Mouse (Mus musculus) urinary bladder, postnatal 36 days (tissue): ENCODE data around the gene Adarb1.

Experiments used
- DNase-seq, 2 experiments: peaks; one replicate each; pipeline ENCODE4 v3.0.0; 2022; ENCODE audit warnings: low spot score in 2 of 2, mixed read lengths in 1 of 2

Gene Adarb1

GRCm38 (mm10) chr10:77435343-77435742, 17.3 kb upstream of the Adarb1 start:
- no peak for DNase-seq

DNA sequence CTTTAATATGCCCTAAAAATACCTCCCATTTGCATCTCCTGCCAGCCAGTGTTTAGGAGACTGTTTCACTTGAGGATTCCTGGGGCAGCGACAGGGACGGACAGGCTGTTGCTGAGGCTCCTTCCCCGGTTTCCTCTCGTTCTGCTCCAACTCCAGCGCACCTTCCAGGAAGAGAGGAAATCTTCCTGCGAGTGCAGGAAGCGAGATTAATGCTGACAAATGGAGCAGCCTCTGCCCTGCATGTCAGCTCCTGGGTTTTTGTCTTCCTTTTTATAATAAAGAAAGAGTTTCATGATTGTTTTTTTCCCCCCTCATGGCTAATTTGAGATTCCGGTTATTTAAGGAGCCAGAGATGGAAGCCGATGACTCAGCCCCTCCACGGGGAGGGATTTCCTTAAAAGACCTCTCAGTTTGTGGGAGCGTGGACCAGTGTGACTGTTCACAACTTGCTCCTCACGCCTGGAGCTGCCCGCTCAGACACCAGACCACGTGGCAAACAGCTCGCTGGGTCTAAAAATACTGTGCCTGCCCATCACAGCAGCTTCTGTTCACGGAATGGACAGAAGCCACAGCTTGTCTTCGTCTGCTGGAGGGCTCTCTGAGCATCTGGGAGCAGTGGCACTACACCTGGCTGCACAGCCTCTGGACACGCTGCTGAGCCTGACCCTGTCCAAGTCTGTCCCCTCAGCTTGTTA, 16.5 kb upstream of the Adarb1 start:
- DNase-seq = peak in 1 of 2 experiments; percentile 39

DNA sequence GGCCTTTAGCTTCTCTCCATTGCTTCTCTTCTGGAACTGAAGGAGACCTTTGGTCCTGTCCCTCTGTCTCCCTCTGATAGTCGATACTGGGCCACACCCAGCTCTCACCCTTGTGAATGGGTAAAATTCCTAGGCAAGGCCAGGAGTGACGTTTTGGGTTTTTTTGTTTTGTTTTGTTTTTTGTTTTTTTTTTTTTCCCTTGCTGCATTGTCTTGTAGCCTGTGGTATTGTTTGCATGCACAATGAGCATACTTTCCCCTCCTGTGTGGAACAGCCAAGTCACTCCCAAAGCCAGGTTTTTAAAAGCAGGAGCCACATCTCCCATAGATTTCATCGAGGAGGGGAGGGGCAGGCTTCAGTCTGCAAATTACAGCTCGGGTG, 16.0 kb upstream of the Adarb1 start:
- DNase-seq = no peak

DNA sequence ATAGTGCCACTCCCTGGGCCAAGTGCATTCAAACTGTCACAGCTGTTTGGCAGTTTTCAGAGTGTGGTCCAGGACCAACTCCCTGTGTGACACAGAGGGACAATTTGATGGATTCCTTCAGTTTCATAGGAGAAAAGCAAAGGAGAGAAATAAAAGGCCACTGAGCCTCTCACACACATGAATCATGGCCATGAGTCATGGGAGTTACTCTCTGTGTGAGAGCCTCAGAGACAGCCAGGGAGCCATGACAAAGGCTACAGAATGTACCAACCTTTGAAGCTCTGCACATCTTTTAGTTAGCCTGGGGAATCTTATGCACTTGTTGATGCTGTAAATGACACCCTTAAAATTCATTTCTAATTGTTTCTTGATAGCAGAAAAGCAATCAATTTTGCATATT, 12.7 kb upstream of the Adarb1 start:
- no peak for DNase-seq

GRCm38 (mm10) chr10:77429921-77430320, 11.9 kb upstream of the Adarb1 start:
- DNase-seq = no peak

- no peak for DNase-seq
Observed at GRCm38 (mm10) chr10:77427610-77428009, 9.5 kb upstream of the Adarb1 start.

- no peak for DNase-seq
Observed at GRCm38 (mm10) chr10:77420190-77420589, 2.1 kb upstream of the Adarb1 start.

- DNase-seq = no peak
Observed at GRCm38 (mm10) chr10:77417240-77418102, 599 bp downstream of the Adarb1 start.

DNA sequence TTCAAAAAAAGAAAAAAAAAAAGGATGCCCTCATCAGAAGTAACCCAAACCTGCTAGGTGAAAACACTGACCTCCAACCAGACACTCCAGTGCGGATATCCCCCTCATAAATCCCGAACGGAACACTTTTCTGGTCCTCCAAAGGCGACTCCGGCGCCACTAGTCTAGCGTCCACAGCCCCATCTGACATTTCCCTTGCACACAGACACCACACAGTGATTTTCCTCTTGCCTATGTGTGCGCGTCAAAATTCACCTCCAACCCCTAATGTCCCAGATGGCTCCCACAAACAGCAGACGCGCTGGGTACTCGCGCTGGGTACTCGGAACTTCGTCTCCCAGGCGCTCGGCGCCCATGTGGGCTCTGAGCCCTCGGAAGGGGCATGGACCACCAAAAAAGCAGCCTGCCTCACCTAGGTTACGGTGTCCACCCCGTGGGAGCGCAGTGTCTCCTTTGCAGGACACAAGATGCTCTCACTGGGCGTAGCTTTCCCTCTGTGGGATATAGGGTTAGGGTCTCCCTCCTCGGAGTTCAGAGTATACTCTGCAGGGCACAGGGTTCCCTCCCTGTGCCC, 1.3 kb downstream of the Adarb1 start:
- DNase-seq = no peak

- no peak for DNase-seq
Observed at GRCm38 (mm10) chr10:77415867-77416266, 2.2 kb downstream of the Adarb1 start.

GRCm38 (mm10) chr10:77413791-77414190, 4.3 kb downstream of the Adarb1 start:
- DNase-seq = no peak

- no peak for DNase-seq
Observed at GRCm38 (mm10) chr10:77409154-77409553, 8.9 kb downstream of the Adarb1 start.

- DNase-seq = no peak
Observed at GRCm38 (mm10) chr10:77408241-77408640, 9.8 kb downstream of the Adarb1 start.

- peak in 1 of 2 experiments; percentile 44 for DNase-seq
Observed at GRCm38 (mm10) chr10:77406486-77406885, 11.6 kb downstream of the Adarb1 start.

- no peak for DNase-seq
Observed at GRCm38 (mm10) chr10:77402463-77402862, 15.6 kb downstream of the Adarb1 start.

DNA sequence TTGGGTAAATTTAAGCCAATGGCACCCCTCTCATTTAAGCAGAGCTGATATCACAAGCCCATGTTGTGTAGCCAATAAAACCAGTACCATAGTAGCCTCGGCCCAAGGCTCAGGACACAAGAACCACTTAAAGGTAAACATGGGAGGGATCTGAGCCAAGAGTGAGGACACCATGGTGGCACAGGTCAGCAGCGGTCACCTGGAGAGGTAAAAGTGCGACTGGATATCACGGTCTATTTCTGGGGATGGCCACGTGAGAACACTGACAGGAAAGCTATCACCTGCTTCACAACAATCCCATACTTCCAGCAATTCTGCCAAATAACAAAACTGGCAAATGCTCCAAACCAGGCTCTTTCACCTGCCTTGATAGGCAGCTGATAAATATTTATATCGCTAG, 17.0 kb downstream of the Adarb1 start:
- DNase-seq = no peak

- no peak for DNase-seq
Observed at GRCm38 (mm10) chr10:77399938-77400337, 18.1 kb downstream of the Adarb1 start.

DNA sequence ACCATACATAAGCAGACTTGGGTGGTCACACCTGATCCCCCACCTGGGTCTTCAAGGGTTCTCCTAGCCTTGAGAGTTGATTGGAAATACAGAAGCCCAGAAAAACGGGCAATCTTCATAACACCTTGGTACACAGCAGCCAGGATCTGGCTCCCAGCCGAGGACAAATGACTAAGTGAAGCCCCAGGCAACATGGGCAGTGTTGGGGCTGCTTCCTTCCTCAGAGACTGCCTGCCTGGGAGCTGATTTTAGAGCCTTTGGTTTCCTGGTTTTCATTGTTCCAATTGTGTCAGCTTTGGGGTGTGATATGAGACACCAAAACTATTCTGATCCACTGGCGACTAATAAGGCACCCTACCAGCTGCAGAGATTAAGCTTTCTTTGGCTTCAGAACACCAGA, 20.0 kb downstream of the Adarb1 start:
- DNase-seq = peak in 1 of 2 experiments; percentile 18

- no peak for DNase-seq
Observed at GRCm38 (mm10) chr10:77397056-77397642, 20.9 kb downstream of the Adarb1 start.

DNA sequence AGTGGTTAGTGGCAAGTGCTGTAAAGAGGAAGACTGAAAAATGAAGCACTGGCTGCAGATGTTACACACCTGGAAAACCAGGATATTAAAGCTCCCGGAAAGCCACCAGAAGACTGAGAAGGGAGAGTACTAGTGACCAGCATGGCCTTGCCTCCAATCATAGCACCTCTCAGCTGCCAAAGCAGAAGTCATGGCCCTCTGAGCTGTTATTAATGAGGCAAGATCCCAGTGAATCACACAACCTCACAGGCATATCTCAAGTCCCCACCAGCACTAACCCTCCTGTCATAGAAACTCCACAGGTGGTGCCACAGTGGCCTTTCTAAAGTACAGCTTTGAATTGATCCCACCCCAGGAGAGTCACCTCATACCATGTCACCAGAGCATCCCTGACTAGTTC, 22.1 kb downstream of the Adarb1 start:
- no peak for DNase-seq

DNA sequence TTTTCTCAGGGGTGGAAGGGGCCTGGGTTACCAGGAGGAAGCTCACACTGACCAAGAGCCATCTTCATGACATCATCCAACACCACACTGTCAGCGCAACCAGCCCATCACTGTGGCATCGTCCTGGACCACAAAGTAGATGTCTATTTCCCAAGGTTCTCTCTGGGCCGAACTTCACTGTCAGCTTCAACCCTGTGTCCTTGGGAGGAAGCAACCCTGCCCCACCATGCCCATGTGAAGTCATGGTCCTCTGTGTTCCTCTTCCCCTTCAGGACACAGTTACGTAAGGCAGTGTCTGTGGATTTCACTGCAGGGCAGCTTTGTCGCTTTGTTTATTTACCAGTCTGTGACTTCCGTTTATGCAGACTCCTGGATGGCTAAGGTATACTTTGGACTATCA, 27.0 kb downstream of the Adarb1 start:
- no peak for DNase-seq

DNA sequence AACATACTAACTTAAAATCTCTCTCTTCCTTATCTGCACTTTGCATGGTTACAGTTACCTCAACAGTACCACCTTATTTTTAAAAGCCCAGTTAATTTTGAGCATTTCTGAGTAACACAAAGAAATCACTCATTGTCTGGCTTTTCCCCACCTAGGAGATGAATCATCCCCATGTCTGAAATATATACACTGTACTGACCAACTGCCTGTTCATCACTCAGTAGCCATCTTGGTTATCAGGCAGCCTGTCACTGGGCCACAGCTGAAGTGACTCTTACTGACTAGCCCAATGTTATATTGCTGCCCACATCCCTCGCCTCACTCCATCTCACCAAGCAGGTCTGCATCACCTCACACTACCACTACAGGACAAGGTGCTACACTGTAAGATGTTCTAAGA, 30.5 kb downstream of the Adarb1 start:
- DNase-seq = no peak
